In the genomic region with DNA sequence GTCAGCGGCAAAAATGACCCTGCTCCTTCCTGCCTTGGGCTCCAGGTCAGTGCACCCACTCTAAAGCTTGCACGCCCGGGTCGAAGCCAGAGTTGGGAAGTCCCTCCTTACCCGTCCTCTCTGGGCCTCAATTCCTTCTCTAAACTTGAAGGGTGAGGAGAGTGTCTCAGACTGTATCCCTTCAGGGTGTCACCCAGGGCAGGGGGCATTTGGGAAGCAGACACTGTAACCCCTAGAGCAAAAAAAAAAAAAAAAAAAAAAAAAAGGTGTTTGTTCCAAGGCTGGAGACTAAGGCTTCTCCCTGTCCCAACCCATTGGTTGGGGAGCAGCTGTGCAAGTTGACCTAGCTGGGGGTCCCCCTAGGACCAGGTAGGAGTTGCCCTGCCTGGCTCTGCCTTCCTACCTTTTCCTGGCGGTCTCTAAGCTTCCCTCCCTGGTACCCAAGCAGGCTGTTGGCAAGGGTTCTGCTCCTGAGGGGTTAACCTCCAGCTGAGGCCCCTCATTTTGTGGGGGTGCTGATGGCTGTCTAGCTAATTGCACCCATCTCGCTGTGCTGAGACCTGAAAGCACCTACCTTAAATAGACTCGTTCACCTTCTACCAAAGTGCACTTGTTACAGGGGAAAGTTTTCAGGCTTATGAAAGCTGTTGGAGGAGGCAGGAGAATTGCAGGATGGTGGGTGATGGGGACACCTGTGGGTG, we compare ENCODE assay signal across 8 mouse cellular contexts. TPM values are rescaled to one million over a fixed set of nuclear protein-coding genes. Genes with fewer than 3 reads are reported as not detected.
A peak's percentile ranks its signal among the peaks of the same experiment; 100 is the strongest.
DNase-seq lines count a peak whose midpoint lies in the region; ATAC-seq lines count a peak whose summit lies in the region.

No protein-coding gene starts in this region.

- no peaks in the 10 kb centered on the region for H3K9me3 ChIP-seq in kidney, embryonic 16.5 days (ENCODE audit: low read length)
- no peaks in the 10 kb centered on the region for H3K9me3 ChIP-seq in hindbrain, embryonic 13.5 days
- no peaks in the 10 kb centered on the region for H3K9me3 ChIP-seq in midbrain, embryonic 14.5 days (ENCODE audit: control insufficient read depth, low read length)

- WGBS in kidney, embryonic 16.5 days, result 51% methylated on average over 8 of the region's 8 CpGs
- 63% methylated on average over 8 of the region's 8 CpGs for WGBS in hindbrain, embryonic 13.5 days
- WGBS in midbrain, embryonic 14.5 days, result 71% methylated on average over 8 of the region's 8 CpGs

- peak overlapping the region; percentile 87 for H3K4me2 ChIP-seq in kidney, embryonic 16.5 days (replicated peaks; ENCODE audit: low read depth, low read length)
- H3K4me2 ChIP-seq in hindbrain, embryonic 13.5 days, result peak overlapping the region; percentile 83
- H3K4me2 ChIP-seq in midbrain, embryonic 14.5 days (ENCODE audit: low read length), result peak overlapping the region; percentile 89

- H3K4me3 ChIP-seq in kidney, embryonic 16.5 days (ENCODE audit: low read length), result peak overlapping the region; percentile 67
- peak overlapping the region; percentile 70 for H3K4me3 ChIP-seq in brown adipose tissue, adult 24 weeks (ENCODE audit: insufficient read depth, low read depth, low read length)
- H3K4me3 ChIP-seq in hindbrain, embryonic 13.5 days, result peak overlapping the region; percentile 46
- no peak overlapping the region for H3K4me3 ChIP-seq in midbrain, embryonic 14.5 days (replicated peaks; ENCODE audit: low read depth, low read length)

- H3K27ac ChIP-seq in kidney, embryonic 16.5 days (ENCODE audit: low read length), result no peak overlapping the region
- peak overlapping the region; percentile 71 for H3K27ac ChIP-seq in brown adipose tissue, adult 24 weeks (replicated peaks; ENCODE audit: low read depth, low read length)
- H3K27ac ChIP-seq in hindbrain, embryonic 13.5 days, result no peak overlapping the region
- no peak overlapping the region for H3K27ac ChIP-seq in midbrain, embryonic 14.5 days (replicated peaks; ENCODE audit: low read depth, low read length)

- H3K4me1 ChIP-seq in kidney, embryonic 16.5 days (ENCODE audit: insufficient read depth, low read length), result peaks cover 32% of the 10 kb centered on the region
- peaks cover 50% of the 10 kb centered on the region for H3K4me1 ChIP-seq in brown adipose tissue, adult 24 weeks (ENCODE audit: control insufficient read depth, insufficient read depth, insufficient read length, low read length)
- peaks cover 36% of the 10 kb centered on the region for H3K4me1 ChIP-seq in hindbrain, embryonic 13.5 days (replicated peaks)
- H3K4me1 ChIP-seq in midbrain, embryonic 14.5 days (ENCODE audit: control insufficient read depth, insufficient read depth, low read length), result peaks cover 12% of the 10 kb centered on the region; the same call in 1 of the 2 replicates

- DNase-seq in kidney, postnatal 36 days, result no peak
- DNase-seq in midbrain, embryonic 14.5 days, result no peak
- no peak for DNase-seq in ovary, adult 18-20 months (ENCODE audit: low spot score)
- no peak for DNase-seq in thymus, postnatal 36 days
- no peak for DNase-seq in cerebellum, postnatal 10 days

- ATAC-seq in kidney, embryonic 16.5 days (ENCODE audit: low FRiP score, low TSS enrichment), result no peak
- no peak for ATAC-seq in hindbrain, embryonic 13.5 days (ENCODE audit: low FRiP score)
- ATAC-seq in midbrain, embryonic 14.5 days (ENCODE audit: low FRiP score, low TSS enrichment), result no peak

- no peaks in the 10 kb centered on the region for H3K36me3 ChIP-seq in kidney, embryonic 16.5 days (ENCODE audit: insufficient read depth, low read length)
- no peaks in the 10 kb centered on the region for H3K36me3 ChIP-seq in hindbrain, embryonic 13.5 days
- no peaks in the 10 kb centered on the region for H3K36me3 ChIP-seq in midbrain, embryonic 14.5 days (ENCODE audit: control insufficient read depth, insufficient read depth, low read length)

- H3K9ac ChIP-seq in kidney, embryonic 16.5 days (replicated peaks; ENCODE audit: low read length), result peak overlapping the region; percentile 69
- H3K9ac ChIP-seq in hindbrain, embryonic 13.5 days, result no peak overlapping the region
- H3K9ac ChIP-seq in midbrain, embryonic 14.5 days (replicated peaks; ENCODE audit: low read length), result no peak overlapping the region

- H3K27me3 ChIP-seq in kidney, embryonic 16.5 days (ENCODE audit: insufficient read depth, low read length), result 0 out of 2 replicates have a peak, but pooled peaks cover 2% of the 10 kb centered on the region
- H3K27me3 ChIP-seq in hindbrain, embryonic 13.5 days, result peaks cover 61% of the 10 kb centered on the region
- peaks cover 39% of the 10 kb centered on the region for H3K27me3 ChIP-seq in midbrain, embryonic 14.5 days (ENCODE audit: control insufficient read depth, insufficient read depth, low read length)

RNA-seq across cellular contexts. Expression of gene Inf2, which starts 1.1 kb away (rescaled TPM):
- polyA plus RNA-seq in kidney, embryonic 16.5 days (2015; fragmentation: Nextera tagmentation; extraction: Ambion mirVana), result 4.7 and 5.3 TPM in 2 replicates
- polyA plus RNA-seq in brown adipose tissue, adult 24 weeks (2012; ENCODE audit: insufficient read depth, insufficient read length, missing spikeins), result 12.9 and 13.5 TPM in 2 replicates
- polyA plus RNA-seq in hindbrain, embryonic 13.5 days (2015; fragmentation: Nextera tagmentation; extraction: Ambion mirVana), result 1.1 and 1.6 TPM in 2 replicates
- 0.89 and 1.6 TPM in 2 replicates for polyA plus RNA-seq in midbrain, embryonic 14.5 days (2014; fragmentation: Nextera tagmentation; extraction: Ambion mirVana)

RNA-seq across cellular contexts. Expression of gene Adssl1, which starts 30.2 kb away (rescaled TPM):
- 10.7 and 12.7 TPM in 2 replicates for polyA plus RNA-seq in kidney, embryonic 16.5 days (2015; fragmentation: Nextera tagmentation; extraction: Ambion mirVana)
- polyA plus RNA-seq in brown adipose tissue, adult 24 weeks (2012; ENCODE audit: insufficient read depth, insufficient read length, missing spikeins), result 34.5 and 46.5 TPM in 2 replicates
- polyA plus RNA-seq in hindbrain, embryonic 13.5 days (2015; fragmentation: Nextera tagmentation; extraction: Ambion mirVana), result 3.1 and 3.2 TPM in 2 replicates
- polyA plus RNA-seq in midbrain, embryonic 14.5 days (2014; fragmentation: Nextera tagmentation; extraction: Ambion mirVana), result 2.8 and 3.1 TPM in 2 replicates

RNA-seq across cellular contexts. Expression of gene Siva1, which starts 54.8 kb away (rescaled TPM):
- 273 and 296 TPM in 2 replicates for polyA plus RNA-seq in kidney, embryonic 16.5 days (2015; fragmentation: Nextera tagmentation; extraction: Ambion mirVana)
- 36.7 and 42.7 TPM in 2 replicates for polyA plus RNA-seq in brown adipose tissue, adult 24 weeks (2012; ENCODE audit: insufficient read depth, insufficient read length, missing spikeins)
- polyA plus RNA-seq in hindbrain, embryonic 13.5 days (2015; fragmentation: Nextera tagmentation; extraction: Ambion mirVana), result 62.6 and 63.8 TPM in 2 replicates
- 62.3 and 63.9 TPM in 2 replicates for polyA plus RNA-seq in midbrain, embryonic 14.5 days (2014; fragmentation: Nextera tagmentation; extraction: Ambion mirVana)
